Mouse (Mus musculus): ENCODE results near the gene Ksr1. TPM values are rescaled to one million over a fixed set of nuclear protein-coding genes. Genes with fewer than 3 reads are reported as not detected.
A peak's percentile ranks its signal among the peaks of the same experiment; 100 is the strongest.

Gene Ksr1
- polyA plus RNA-seq, 2 experiments = 1.7 to 4.0 TPM

GRCm38 (mm10) chr11:79160127-79160526 lies 13.9 kb upstream of the Ksr1 start:
- no peaks in the 10 kb centered on the region for H3K9me3 ChIP-seq (ENCODE audit: control insufficient read depth, low read length)
- H3K27ac ChIP-seq = no peak overlapping the region
- TF ChIP-seq CTCF (IDR thresholded peaks at IDR 0.05; ENCODE audit: low read depth) (no peak), EP300 (IDR thresholded peaks at IDR 0.05; ENCODE audit: low read depth) (no peak)
- 0 out of 4 replicates have a peak, but pooled peaks cover 0 to 3% of the 10 kb centered on the region in 2 experiments for H3K4me1 ChIP-seq (replicated peaks; ENCODE audit: control insufficient read depth in 2 of 2, insufficient read depth in 2 of 2, low read length in 1 of 2)
- no peaks in the 10 kb centered on the region for H3K27me3 ChIP-seq (ENCODE audit: control insufficient read depth, insufficient read depth, low read length)
- H3K36me3 ChIP-seq (replicated peaks; ENCODE audit: control insufficient read depth, insufficient read depth, low read depth) = no peaks in the 10 kb centered on the region
- WGBS (ENCODE audit: insufficient replicate concordance) = 76% methylated on average over 6 of the region's 6 CpGs
- H3K4me3 ChIP-seq (ENCODE audit: insufficient read depth in 1 of 2, low read depth in 2 of 2, low read length in 2 of 2) = no peak overlapping the region
- H3K4me2 ChIP-seq (ENCODE audit: low read depth) = no peak overlapping the region
- ATAC-seq (ENCODE audit: insufficient read depth) (no peak), DNase-seq (ENCODE audit: low read depth in 3 of 3, low spot score in 3 of 3) (no peak)
- no peak overlapping the region for H3K9ac ChIP-seq (replicated peaks)

- 63% methylated on average over 4 of the region's 4 CpGs for WGBS (ENCODE audit: insufficient replicate concordance)
- DNase-seq (ENCODE audit: low read depth in 3 of 3, low spot score in 3 of 3) = no peak
- TF ChIP-seq EP300 (IDR thresholded peaks at IDR 0.05; ENCODE audit: low read depth) (no peak), CTCF (IDR thresholded peaks at IDR 0.05; ENCODE audit: low read depth) (no peak)
- Histone ChIP-seq H3K4me3 (ENCODE audit: insufficient read depth in 1 of 2, low read depth in 2 of 2, low read length in 2 of 2) (no peak overlapping the region), H3K9me3 (ENCODE audit: control insufficient read depth, low read length) (no peaks in the 10 kb centered on the region), H3K27ac (no peak overlapping the region), H3K4me2 (ENCODE audit: low read depth) (no peak overlapping the region), H3K4me1 (replicated peaks; ENCODE audit: control insufficient read depth in 2 of 2, insufficient read depth in 2 of 2, low read length in 1 of 2) (0 out of 4 replicates have a peak, but pooled peaks cover 0 to 3% of the 10 kb centered on the region in 2 experiments), H3K36me3 (replicated peaks; ENCODE audit: control insufficient read depth, insufficient read depth, low read depth) (no peaks in the 10 kb centered on the region), H3K27me3 (ENCODE audit: control insufficient read depth, insufficient read depth, low read length) (no peaks in the 10 kb centered on the region), H3K9ac (replicated peaks) (no peak overlapping the region)
- ATAC-seq (ENCODE audit: insufficient read depth) = no peak
Measured at GRCm38 (mm10) chr11:79157729-79158128, 11.5 kb upstream of the Ksr1 start.

GRCm38 (mm10) chr11:79155348-79155747 lies 9.1 kb upstream of the Ksr1 start:
- Histone ChIP-seq H3K27ac (no peak overlapping the region), H3K4me1 (replicated peaks; ENCODE audit: control insufficient read depth in 2 of 2, insufficient read depth in 2 of 2, low read length in 1 of 2) (no peaks in the 10 kb centered on the region; a peak in 1 of 4 replicates), H3K27me3 (ENCODE audit: control insufficient read depth, insufficient read depth, low read length) (no peaks in the 10 kb centered on the region), H3K4me2 (ENCODE audit: low read depth) (no peak overlapping the region), H3K9ac (replicated peaks) (no peak overlapping the region), H3K9me3 (ENCODE audit: control insufficient read depth, low read length) (no peaks in the 10 kb centered on the region), H3K36me3 (replicated peaks; ENCODE audit: control insufficient read depth, insufficient read depth, low read depth) (no peaks in the 10 kb centered on the region), H3K4me3 (ENCODE audit: insufficient read depth in 1 of 2, low read depth in 2 of 2, low read length in 2 of 2) (no peak overlapping the region)
- 53% methylated on average over 6 of the region's 6 CpGs for WGBS (ENCODE audit: insufficient replicate concordance)
- TF ChIP-seq CTCF (IDR thresholded peaks at IDR 0.05; ENCODE audit: low read depth) (peak; percentile 30; the same call in 1 of the 2 replicates), EP300 (IDR thresholded peaks at IDR 0.05; ENCODE audit: low read depth) (no peak)
- ATAC-seq (ENCODE audit: insufficient read depth) (no peak), DNase-seq (ENCODE audit: low read depth in 3 of 3, low spot score in 3 of 3) (no peak)

GRCm38 (mm10) chr11:79152696-79153095 lies 6.5 kb upstream of the Ksr1 start:
- Histone ChIP-seq H3K9me3 (ENCODE audit: control insufficient read depth, low read length) (no peaks in the 10 kb centered on the region), H3K36me3 (replicated peaks; ENCODE audit: control insufficient read depth, insufficient read depth, low read depth) (no peaks in the 10 kb centered on the region), H3K27me3 (ENCODE audit: control insufficient read depth, insufficient read depth, low read length) (no peaks in the 10 kb centered on the region), H3K4me3 (ENCODE audit: insufficient read depth in 1 of 2, low read depth in 2 of 2, low read length in 2 of 2) (no peak overlapping the region), H3K9ac (replicated peaks) (no peak overlapping the region), H3K4me1 (replicated peaks; ENCODE audit: control insufficient read depth in 2 of 2, insufficient read depth in 2 of 2, low read length in 1 of 2) (peaks cover 0 to 3% of the 10 kb centered on the region in 2 experiments; a peak in 1 of 4 replicates), H3K4me2 (ENCODE audit: low read depth) (no peak overlapping the region), H3K27ac (no peak overlapping the region)
- TF ChIP-seq CTCF (IDR thresholded peaks at IDR 0.05; ENCODE audit: low read depth) (no peak), EP300 (IDR thresholded peaks at IDR 0.05; ENCODE audit: low read depth) (no peak)
- ATAC-seq (ENCODE audit: insufficient read depth) (no peak), DNase-seq (ENCODE audit: low read depth in 3 of 3, low spot score in 3 of 3) (no peak)
- WGBS (ENCODE audit: insufficient replicate concordance) = 25% methylated on average over 5 of the region's 5 CpGs

GRCm38 (mm10) chr11:79151874-79152273 lies 5.7 kb upstream of the Ksr1 start:
- Histone ChIP-seq H3K4me1 (replicated peaks; ENCODE audit: control insufficient read depth in 2 of 2, insufficient read depth in 2 of 2, low read length in 1 of 2) (peaks cover 0 to 3% of the 10 kb centered on the region in 2 experiments; a peak in 1 of 4 replicates), H3K27ac (no peak overlapping the region), H3K36me3 (replicated peaks; ENCODE audit: control insufficient read depth, insufficient read depth, low read depth) (no peaks in the 10 kb centered on the region), H3K9me3 (ENCODE audit: control insufficient read depth, low read length) (no peaks in the 10 kb centered on the region), H3K4me2 (ENCODE audit: low read depth) (no peak overlapping the region), H3K27me3 (ENCODE audit: control insufficient read depth, insufficient read depth, low read length) (no peaks in the 10 kb centered on the region), H3K9ac (replicated peaks) (no peak overlapping the region), H3K4me3 (ENCODE audit: insufficient read depth in 1 of 2, low read depth in 2 of 2, low read length in 2 of 2) (no peak overlapping the region)
- no peak for TF ChIP-seq CTCF (IDR thresholded peaks at IDR 0.05; ENCODE audit: low read depth)
- no peak for TF ChIP-seq EP300 (IDR thresholded peaks at IDR 0.05; ENCODE audit: low read depth)
- WGBS (ENCODE audit: insufficient replicate concordance) = 58% methylated on average over 7 of the region's 7 CpGs
- ATAC-seq (ENCODE audit: insufficient read depth) (no peak), DNase-seq (ENCODE audit: low read depth in 3 of 3, low spot score in 3 of 3) (no peak)

All from liver, embryonic 14.5 days (tissue).